Mouse (Mus musculus) olfactory bulb, adult 2 months (tissue): ENCODE results near the gene Rpp25l. TPM values are rescaled to one million over a fixed set of nuclear protein-coding genes. Genes with fewer than 3 reads are reported as not detected.
A peak's percentile ranks its signal among the peaks of the same experiment; 100 is the strongest.
"Not testable (repeated sequence)": the region's sequence is repeated elsewhere in the genome, so short reads cannot be mapped to it uniquely, and the experiment has no call there.

Experiments
- H3K27ac ChIP-seq: fragments of 200-500 bp; 2 replicates; pipeline ENCODE4 v1.5.1; 2012; ENCODE audit warnings: low read depth, low read length; ENCODE audit not compliant: insufficient read depth
- H3K4me1 ChIP-seq: fragments of 200-500 bp; 2 replicates; pipeline ENCODE4 v1.6.1; 2012; ENCODE audit warnings: low read length; ENCODE audit not compliant: control insufficient read depth, insufficient read depth
- H3K4me3 ChIP-seq: fragments of 200-500 bp; 2 replicates; pipeline ENCODE4 v1.5.1; 2012; ENCODE audit warnings: mild to moderate bottlenecking, low read depth, low read length, moderate library complexity; ENCODE audit not compliant: insufficient read depth
- CTCF ChIP-seq: fragments of 200-500 bp; IDR thresholded peaks from 2 replicates; pipeline ENCODE4 v1.5.1; 2012; ENCODE audit warnings: low read depth, mild to moderate bottlenecking, low read length, moderate library complexity; ENCODE audit not compliant: insufficient read depth
- POLR2A ChIP-seq: fragments of 200-500 bp; IDR thresholded peaks from 2 replicates; pipeline ENCODE4 v1.6.1; 2012; ENCODE audit warnings: mild to moderate bottlenecking, low read depth, low read length, moderate library complexity; ENCODE audit not compliant: insufficient read depth
- WGBS: fragments of 180-500 bp; shearing (Covaris S2); methylation state at CpG from one replicate; pipeline ENCODE4 v1.1.7; 2018; 5-methylcytosine and 5-hydroxymethylcytosine counted together
- polyA plus RNA-seq: library from polyadenylated mRNA; stranded (reverse); fragments of >200 nt; gene quantifications from 2 replicates; pipeline ENCODE4 v1.2.4, GENCODE M21; 2012; ENCODE audit warnings: low replicate concordance; ENCODE audit not compliant: missing spikeins, insufficient read depth, insufficient read length

Gene Rpp25l
- polyA plus RNA-seq: not detected in 2 replicates

DNA sequence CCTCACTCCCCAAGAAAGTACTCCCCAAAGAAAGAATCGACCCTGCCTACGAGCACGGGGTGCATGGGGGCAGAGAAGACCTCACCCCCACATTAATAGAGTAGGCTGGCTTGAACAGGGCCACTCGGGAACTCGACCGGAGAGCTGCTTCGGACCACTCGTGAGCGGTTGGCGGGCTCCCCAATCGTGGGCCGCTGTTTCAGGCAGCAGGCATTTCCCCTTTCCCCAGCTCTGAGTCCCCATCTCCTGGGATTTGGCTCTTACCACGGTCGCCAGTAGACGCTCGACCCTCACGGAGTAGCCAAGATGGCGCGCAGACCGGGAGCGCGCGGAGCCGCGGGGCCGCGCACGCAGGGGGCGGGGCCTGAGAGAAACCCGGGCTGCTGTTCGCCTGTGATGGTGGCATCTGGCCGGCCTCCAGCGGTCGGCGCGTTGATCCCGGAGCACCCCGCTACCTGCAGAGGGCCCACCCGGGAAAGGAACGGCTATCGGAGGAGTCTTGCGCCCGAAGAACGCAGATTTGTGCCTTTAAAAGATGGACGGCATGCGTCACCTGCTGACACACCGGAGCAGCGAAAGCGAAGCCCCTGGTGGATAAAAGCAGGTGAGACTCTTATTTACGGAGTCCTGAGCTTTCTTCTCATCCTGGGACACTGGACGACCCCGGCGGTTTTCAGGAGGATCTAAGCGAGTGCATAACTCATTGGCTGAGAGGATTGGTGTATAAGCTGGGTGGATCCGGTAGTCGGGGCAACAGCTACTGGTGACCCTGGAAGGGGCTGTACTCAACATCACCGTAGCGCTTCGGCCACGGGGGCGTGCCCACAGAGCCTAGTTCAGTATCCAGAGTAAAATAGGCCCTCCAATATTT is at the start of gene Rpp25l:
Gene Rpp25l (minus strand): TSS at position 338 of the 871 bp plus-strand sequence.
- Histone ChIP-seq H3K4me1 (peaks cover 12% of the 10 kb centered on the region), H3K27ac (peak within 1 kb of the TSS; percentile 68), H3K4me3 (peak within 1 kb of the TSS; percentile 94)
- TF ChIP-seq CTCF (peak; percentile 19; the same call in 1 of the 2 replicates), POLR2A (peak; percentile 91)
- under 1% methylated on average over 61 of the region's 61 CpGs for WGBS

DNA sequence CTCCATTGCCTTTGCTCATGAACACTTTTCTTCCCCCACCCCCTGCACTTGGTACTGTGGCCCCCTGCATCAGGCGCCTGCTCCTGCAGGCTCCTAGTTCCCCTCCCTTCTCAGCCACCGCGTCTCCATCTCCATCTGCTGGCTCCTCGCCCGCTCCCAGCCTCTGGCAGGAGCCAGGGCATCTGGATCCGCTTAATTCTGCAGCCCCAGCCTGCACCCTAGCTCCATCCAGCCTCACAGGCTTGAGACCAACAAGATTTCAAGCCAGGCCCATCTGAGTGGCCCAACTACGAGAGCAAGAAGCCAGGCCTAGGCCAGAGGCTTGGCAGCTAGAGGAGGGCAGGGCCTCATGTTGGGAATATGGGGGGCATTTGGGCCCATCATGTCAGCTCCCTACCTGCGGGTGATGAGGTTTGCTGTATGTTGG is 49.4 kb upstream of the Rpp25l start:
- 60% methylated on average over 8 of the region's 8 CpGs for WGBS
- peaks cover 24% of the 10 kb centered on the region for H3K4me1 ChIP-seq
- H3K27ac ChIP-seq, H3K4me3 ChIP-seq: not testable (repeated sequence)

DNA sequence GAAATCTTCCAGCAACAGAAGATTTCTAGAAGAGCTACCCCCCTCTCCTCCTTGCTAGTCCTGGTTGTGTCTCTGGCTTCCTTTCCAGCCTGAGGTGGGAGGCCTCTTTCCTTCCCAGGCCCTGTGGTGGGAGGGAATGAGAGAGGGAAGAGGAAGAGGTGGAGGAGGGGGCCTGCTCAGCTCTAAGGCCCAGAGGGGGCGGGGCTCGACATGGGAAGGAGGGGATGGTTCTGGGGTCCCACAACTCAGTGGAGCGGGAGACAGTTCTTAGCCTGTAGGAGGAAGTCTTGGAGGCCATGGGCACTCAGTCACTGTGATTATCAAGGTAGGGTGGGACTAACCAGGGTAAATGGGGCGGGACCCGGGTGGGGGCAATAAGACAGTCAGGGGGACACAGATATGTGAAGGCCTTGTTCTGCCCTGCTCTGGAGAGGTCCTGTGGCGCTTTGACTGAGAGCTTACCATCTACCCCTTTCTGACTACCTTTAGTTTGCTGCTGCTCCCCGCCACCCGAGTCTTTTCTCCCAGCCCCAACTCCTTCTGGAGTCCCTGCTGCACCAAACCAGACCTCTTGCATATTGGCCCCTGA is 48.9 kb upstream of the Rpp25l start:
- Histone ChIP-seq H3K27ac (no peak overlapping the region), H3K4me1 (peaks cover 24% of the 10 kb centered on the region), H3K4me3 (no peak overlapping the region)
- TF ChIP-seq CTCF (no peak), POLR2A (no peak)
- WGBS: 74% methylated on average over 8 of the region's 8 CpGs

DNA sequence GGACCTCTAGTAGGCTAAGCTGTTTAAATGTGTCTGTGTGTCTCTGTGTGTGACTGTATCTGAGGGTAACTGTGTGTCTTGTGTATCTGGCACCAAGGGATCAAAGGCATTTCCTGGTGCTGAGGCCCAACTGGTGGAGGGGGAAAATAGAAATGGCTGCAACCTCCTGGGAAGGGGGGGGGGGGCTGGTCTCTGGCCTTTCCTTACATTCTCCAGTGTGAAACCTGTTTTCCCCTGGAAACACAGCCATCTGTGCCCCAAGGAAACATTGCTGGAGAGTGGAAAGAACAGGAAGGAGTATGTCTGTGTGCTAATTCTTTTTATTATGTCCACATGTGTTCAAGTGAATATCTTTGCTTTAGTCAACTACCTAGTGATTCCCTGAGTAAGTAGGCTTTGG is 48.3 kb upstream of the Rpp25l start:
- H3K27ac ChIP-seq: no peak overlapping the region
- peaks cover 24% of the 10 kb centered on the region for H3K4me1 ChIP-seq
- H3K4me3 ChIP-seq: no peak overlapping the region
- no peak for TF ChIP-seq CTCF
- no peak for TF ChIP-seq POLR2A

DNA sequence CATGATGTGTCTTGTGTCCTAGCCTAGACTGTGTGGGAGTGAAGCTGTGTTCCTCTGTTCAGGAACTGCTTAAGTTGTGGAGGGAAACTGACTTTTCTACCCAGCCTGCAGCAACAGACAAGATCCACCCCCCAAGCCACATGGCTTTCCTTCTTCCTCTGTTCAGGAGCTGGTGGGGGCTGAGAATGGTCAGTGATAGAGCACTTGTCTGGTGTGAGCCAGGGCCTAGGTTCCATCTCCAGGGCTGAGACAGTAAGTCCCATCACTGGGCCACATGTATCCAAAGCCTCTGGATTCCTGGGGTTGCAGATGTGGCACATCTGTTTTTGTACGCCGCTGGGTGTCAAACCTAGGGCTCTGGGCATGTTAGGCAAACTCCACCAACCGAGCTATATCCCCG is 47.6 kb upstream of the Rpp25l start:
- no peak overlapping the region for H3K27ac ChIP-seq
- peaks cover 29% of the 10 kb centered on the region for H3K4me1 ChIP-seq
- 74% methylated on average over 4 of the region's 4 CpGs for WGBS
- TF ChIP-seq POLR2A (no peak), CTCF (no peak)
- H3K4me3 ChIP-seq: no peak overlapping the region

DNA sequence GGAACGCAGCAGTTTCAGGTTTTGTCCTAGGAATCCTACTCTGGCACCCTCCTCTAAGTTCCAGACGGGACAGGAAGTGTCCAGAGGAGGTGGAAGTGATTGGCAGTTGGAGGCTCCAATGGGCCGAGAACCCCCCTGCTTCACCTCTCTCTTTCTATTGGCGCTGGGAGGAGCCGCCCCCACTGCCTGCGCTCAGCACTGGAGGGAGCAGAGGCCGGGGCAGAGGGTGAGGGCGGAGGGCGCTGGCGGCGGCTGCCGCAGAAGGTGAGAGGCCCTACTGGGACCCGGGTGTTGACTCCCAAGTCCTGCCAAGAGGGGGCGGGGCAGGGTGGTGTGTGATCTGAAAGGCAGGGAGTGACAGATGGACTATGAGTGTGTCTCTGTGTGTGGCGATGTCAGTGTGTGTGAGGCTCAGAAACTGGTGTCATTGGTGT is 47.0 kb upstream of the Rpp25l start:
- TF ChIP-seq POLR2A (peak; percentile 22; the same call in 1 of the 2 replicates), CTCF (no peak)
- WGBS: 24% methylated on average over 15 of the region's 15 CpGs
- H3K27ac ChIP-seq: no peak overlapping the region
- peak overlapping the region; percentile 38 for H3K4me3 ChIP-seq
- H3K4me1 ChIP-seq: peaks cover 29% of the 10 kb centered on the region

DNA sequence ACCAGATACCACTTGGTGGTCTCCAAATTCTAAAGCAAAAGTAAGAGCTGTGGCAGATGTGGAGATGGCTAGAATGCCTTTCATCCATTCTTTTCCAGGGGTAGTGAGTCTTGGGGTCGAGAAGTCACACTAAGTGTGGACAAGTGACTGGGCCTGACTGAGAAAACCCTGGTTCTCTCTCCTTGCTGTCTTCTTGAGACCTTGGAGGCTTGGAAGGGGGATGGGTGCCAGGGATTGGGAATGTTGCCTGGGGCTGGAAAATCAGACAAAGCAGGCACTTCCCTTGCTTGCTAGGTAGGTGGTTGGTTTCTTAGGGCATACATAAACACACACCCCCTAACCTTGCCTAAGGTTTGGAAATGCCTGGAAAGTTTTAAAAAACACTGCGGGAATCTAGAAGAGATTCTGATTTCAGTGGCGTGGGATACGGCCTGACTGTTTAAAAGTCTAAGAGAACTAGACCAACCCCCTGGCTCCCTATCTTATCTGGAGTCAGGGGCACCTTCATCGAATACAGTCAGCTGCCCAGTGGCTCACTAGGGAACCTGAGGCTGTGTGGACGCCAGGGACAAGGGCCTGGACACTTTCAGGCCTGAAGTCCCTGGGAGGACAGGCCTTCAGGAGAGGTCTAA is 46.4 kb upstream of the Rpp25l start:
- Histone ChIP-seq H3K4me3 (no peak overlapping the region), H3K27ac (no peak overlapping the region), H3K4me1 (peaks cover 32% of the 10 kb centered on the region)
- 68% methylated on average over 6 of the region's 6 CpGs for WGBS
- TF ChIP-seq CTCF (no peak), POLR2A (no peak)

DNA sequence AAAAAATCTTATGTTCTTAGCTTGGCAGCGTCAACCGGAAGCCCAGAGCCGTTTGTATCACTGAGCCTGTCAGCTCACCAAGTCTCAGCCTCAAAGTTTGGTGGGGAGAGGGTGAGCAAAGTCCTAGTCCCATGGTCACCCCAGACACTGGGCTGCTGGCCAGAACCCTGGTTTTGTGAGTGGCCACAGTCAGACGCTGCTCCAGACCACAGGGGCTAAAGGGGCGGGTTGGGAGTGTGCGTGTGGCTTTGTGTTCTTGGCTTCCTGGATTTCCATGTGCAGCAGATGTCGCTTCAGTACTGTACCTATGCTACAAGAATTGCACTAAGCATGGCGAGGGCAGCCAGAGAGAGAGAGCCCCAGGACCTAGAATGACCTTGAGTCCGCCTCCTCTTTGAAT is 45.9 kb upstream of the Rpp25l start:
- Histone ChIP-seq H3K4me1 (peaks cover 33% of the 10 kb centered on the region), H3K27ac (no peak overlapping the region), H3K4me3 (no peak overlapping the region)
- TF ChIP-seq CTCF (no peak), POLR2A (no peak)
- 67% methylated on average over 9 of the region's 9 CpGs for WGBS

DNA sequence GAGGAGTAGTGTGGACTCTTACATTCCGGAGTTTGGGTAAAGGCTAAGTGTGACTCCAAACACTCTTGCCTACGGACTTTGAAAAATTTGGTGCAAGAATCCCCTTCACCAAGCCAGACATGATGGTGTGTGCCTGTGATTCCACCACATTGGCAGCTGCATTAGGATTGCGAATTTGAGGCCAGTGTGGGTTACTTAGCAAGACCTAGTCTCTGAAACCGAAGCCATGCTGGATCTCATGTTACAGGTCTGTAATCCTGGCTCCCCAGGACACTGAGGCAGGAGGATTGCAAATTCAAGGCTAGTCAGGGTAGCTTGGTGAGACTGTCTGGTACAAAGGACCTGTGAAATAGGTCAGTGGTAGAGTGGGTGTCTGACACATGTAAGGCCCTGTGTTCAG is 45.4 kb upstream of the Rpp25l start:
- no peak overlapping the region for H3K27ac ChIP-seq
- 92% methylated on average over 4 of the region's 4 CpGs for WGBS

More for the DNA sequence above, 45.4 kb upstream of the Rpp25l start:
- TF ChIP-seq POLR2A (no peak), CTCF (no peak)
- peaks cover 33% of the 10 kb centered on the region for H3K4me1 ChIP-seq
- no peak overlapping the region for H3K4me3 ChIP-seq
